Mouse (Mus musculus) bone marrow macrophage, adult 2 months (primary cell): ENCODE data around the gene Rhebl1.

ENCODE experiments used
- CTCF ChIP-seq: IDR thresholded peaks from 2 replicates; pipeline ENCODE4 v1.5.1; 2012; ENCODE audit warnings: low read depth, mild to moderate bottlenecking, low read length, moderate library complexity
- POLR2A ChIP-seq: IDR thresholded peaks from 2 replicates; pipeline ENCODE4 v1.6.1; 2012; ENCODE audit warnings: mild to moderate bottlenecking, low read depth, low read length, borderline replicate concordance

- TF ChIP-seq CTCF, result no peak
- no peak for TF ChIP-seq POLR2A
Measured at GRCm38 (mm10) chr15:98933833-98934216, 39.5 kb upstream of the Rhebl1 start.
